Mouse (Mus musculus): ENCODE measurements around the gene Nav1.

GRCm38 (mm10) chr1:135574451-135575208, 32.5 kb downstream of the Nav1 start:
- TF ChIP-seq USF1 (IDR thresholded peaks at IDR 0.05; ENCODE audit: low read depth) (no peak), TCF3 (IDR thresholded peaks at IDR 0.05; ENCODE audit: insufficient read length, low read depth) (no peak), POLR2A (IDR thresholded peaks at IDR 0.05; ENCODE audit: insufficient read length, low read depth) (no peak), TCF12 (IDR thresholded peaks at IDR 0.05; ENCODE audit: insufficient read depth, poor library complexity, severe bottlenecking) (no peak), MYOD1 (IDR thresholded peaks at IDR 0.05; ENCODE audit: control insufficient read depth in 1 of 3, insufficient read length in 2 of 3, low read depth in 2 of 3) (no peak), E2F4 (IDR thresholded peaks at IDR 0.05; ENCODE audit: insufficient read depth) (no peak), MYOG (IDR thresholded peaks at IDR 0.05; ENCODE audit: control insufficient read depth in 1 of 3, insufficient read depth in 1 of 3, insufficient read length in 2 of 3, low read depth in 2 of 3) (no peak), POLR2AphosphoS2 (IDR thresholded peaks at IDR 0.05; ENCODE audit: insufficient read length, low read depth) (no peak), MAX (IDR thresholded peaks at IDR 0.05; ENCODE audit: low read depth) (no peak), CEBPB (IDR thresholded peaks at IDR 0.05; ENCODE audit: insufficient read depth, poor library complexity, severe bottlenecking) (no peak), SRF (IDR thresholded peaks at IDR 0.05; ENCODE audit: control insufficient read depth, insufficient read length, low read depth) (no peak), REST (IDR thresholded peaks at IDR 0.05; ENCODE audit: insufficient read depth, insufficient read length) (no peak)
